Mouse (Mus musculus) gastrocnemius, postnatal 25 days (tissue): Measurements from ENCODE around the gene Creb3l2. TPM values are rescaled to one million over a fixed set of nuclear protein-coding genes. Genes with fewer than 3 reads are reported as not detected.
A peak's percentile ranks its signal among the peaks of the same experiment; 100 is the strongest.

ENCODE experiments used
- DNase-seq: peaks from one replicate; pipeline ENCODE4 v3.0.0; 2022
- total RNA-seq, 2 experiments: library from RNA; stranded (reverse); gene quantifications; 1 replicate in 1 of 2; 2 replicates in 1 of 2; pipeline ENCODE4 v1.2.3; 2021

Gene Creb3l2
- total RNA-seq, 2 experiments from 2014 or later = 10.6 to 11.9 TPM

DNA sequence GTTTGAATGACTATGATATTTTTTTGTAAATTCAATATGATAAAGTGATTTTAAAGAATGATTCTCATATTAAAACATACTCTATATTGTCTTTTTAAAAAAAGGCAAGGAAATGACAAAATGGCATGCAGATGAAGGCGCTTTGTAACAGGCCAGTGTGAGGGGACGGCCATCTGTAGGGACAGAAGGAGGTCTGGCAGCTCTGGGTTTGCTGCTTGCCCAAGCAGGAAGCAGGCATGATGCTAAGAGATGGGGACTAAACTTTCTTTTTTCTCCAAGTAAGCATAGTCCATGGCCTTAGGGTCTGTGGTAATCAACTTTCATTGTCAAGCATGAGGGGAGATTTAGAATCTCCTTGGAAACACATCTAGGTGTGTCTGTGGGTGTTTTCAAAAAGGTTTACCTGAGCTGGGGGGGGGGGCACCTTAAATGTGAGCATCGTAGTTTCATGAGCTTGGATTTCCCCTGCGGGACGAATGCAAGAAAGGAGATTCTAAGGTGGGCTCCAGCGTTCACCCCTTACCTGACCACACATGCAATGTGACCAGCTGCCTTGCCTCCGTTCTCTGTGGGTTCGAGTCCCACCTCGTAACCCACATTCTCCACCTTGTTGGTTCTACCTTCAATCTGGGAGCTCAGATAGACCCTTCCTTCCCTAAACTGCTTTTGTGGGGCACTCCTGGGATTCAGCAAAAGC, 115.9 kb downstream of the Creb3l2 start:
- no peak for DNase-seq

DNA sequence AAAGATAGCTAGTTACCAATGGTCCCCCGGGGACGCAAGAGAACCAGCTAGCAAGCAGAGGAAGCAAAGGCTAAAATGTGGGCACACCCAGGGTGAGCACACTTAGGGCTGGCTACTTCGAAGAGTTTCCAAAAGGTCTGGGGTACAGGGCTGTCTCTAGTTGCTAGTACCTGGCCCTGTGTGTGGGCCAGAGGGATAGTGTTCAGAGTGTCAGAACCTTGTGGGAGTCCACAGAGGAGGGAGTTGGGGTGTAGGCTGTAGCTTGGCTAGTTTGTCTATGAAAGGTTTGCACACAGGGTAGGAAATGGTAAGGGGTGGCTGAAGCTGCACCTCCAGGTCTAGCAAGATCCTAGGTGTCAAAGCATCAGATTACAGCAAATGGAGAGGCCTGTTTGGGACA, 116.9 kb downstream of the Creb3l2 start:
- no peak for DNase-seq

- no peak for DNase-seq
These were observed 119.3 kb downstream of the Creb3l2 start for GRCm38 (mm10) chr6:37322641-37323040.

GRCm38 (mm10) chr6:37322088-37322487, 119.9 kb downstream of the Creb3l2 start:
- DNase-seq = no peak

DNA sequence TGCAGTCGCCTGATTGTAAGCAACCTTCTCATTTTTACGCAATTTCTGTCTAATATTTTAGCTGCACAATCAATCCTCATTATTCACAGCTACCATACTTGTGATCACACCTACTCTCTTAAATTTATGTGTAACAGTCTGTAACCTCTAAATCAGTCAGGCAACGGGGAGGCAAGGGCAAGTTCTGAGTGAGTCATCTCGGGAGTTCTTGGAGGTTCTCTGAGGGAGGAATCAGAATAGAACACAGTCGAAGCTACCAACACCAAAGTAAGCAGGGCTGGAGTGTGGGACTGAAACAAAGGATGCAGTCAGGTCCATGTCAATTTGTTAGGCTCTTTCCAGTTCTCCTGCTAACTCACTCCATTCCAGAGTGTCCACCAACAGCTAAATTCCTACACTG, 124.0 kb downstream of the Creb3l2 start:
- no peak for DNase-seq

DNA sequence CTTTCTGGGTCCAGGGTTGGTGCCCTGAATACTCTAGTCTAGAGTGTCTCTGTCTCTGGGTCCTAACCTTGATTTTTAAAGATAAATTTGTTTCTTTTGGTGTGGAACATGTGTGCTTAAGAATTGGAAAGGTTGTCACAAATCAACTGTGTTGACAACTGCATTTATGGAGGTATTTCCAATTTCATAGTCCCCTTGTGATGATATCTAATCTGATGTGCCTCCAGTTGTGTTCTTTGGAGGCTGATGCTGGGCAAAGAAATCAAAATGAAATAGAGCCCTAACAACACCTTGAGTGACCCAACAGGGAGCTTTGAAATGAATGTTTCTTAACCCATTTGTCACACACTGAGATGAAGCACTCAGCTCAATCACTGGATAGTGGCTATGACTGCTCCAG, 126.5 kb downstream of the Creb3l2 start:
- DNase-seq = no peak

DNA sequence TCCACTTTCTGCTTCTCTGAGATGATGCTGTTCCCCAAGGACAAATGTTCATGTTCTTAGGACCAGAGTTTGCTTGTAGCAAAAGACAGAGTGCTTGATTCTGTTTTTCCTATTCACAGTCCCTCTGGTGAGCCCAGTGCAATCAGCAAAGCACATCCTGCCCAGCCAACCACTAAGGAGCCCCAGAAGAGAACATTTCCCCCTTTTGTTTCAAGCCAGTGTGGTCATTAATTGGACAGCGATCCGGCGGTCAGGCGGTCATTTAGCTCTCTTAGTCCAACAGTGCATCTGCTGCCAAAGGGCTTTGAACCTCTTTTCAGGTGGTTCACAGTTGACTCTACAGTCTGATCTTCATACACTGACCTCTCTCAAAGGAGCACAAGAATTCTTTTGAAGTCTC, 131.3 kb downstream of the Creb3l2 start:
- DNase-seq = peak; percentile 56

GRCm38 (mm10) chr6:37306616-37307015, 135.3 kb downstream of the Creb3l2 start:
- no peak for DNase-seq

DNA sequence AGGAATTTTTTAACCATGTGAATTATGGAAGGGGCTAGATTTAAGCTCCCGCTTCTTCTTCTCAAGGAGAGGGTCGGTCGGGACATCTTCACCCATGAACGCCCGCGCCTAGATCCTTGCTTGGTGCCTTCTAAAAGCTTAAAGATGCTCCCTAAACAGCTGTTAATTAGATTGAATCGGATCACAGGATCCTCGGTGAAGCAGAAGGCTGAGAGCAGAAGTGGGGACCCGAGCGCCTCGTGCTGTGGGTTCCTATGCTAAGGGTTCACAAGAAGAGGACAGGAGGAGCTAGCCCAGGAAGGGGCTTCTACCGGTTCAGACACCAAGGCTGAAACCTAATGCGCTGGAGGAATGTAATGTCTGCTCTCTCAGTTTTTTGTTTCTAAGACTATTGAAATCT, 141.5 kb downstream of the Creb3l2 start:
- DNase-seq = no peak

DNA sequence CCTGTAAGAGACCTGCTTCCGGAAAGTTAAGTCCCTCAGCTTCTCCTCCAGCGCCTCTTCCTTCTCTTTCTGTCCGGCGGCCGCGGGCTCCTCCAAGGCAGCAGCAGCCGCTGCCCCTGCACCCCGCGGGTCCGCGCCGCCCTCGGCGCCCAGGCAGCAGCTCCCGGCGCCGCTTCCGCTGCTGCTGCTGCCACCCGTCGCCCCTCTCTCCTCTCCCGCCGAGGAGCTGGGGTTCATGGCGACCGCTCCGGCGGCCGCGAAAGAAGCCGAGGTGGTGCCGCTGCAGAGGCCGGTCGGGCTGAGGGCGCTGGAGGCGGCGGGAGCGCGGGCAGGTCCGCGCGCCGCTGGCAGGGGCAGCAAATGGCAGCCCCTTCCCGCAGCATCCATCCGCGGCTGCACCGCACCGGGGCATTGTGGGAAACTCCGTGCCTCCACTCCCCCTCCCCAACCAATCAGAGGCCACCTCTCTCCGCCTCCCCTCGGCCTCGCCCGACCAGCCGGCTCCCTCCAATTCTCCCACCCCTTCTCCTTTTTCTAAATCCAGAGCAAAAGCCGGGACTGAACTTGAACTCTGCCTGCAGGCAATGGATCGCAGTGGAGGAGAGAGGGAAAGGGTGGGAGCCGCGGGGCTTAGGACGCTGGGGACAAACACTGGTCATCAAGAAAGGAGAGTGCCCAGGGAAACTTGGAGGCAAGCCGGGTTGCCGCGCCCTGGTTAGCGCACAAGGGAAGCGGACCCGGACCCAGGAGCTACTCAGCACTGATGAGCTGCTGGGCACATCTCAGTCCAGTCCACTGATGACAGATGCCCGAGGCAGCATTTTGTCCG, 142.2 kb downstream of the Creb3l2 start, which contains the start of gene Dgki:
Gene Dgki, minus strand, starts transcription at position 623 of the 829 bp plus-strand sequence.
- DNase-seq = peak; percentile 12

DNA sequence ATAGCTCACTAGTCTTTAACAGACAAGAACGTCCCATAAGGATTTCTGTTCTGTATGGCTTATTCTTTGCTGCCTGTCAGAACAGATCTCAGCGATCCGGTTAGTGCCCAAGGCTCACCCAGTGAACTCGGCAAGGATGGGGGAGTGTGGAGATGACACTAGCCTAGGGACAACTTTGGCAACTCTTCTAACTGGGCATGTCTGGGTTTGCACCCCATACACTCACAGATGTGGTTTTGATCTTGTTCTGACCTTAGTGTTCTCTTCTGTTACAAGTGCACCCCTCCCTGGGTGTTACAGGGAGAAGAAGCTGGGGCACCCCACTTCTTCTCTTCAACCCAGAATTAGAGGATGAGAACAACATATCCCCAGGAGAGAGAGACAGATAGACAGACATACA, 143.0 kb downstream of the Creb3l2 start:
- no peak for DNase-seq

DNA sequence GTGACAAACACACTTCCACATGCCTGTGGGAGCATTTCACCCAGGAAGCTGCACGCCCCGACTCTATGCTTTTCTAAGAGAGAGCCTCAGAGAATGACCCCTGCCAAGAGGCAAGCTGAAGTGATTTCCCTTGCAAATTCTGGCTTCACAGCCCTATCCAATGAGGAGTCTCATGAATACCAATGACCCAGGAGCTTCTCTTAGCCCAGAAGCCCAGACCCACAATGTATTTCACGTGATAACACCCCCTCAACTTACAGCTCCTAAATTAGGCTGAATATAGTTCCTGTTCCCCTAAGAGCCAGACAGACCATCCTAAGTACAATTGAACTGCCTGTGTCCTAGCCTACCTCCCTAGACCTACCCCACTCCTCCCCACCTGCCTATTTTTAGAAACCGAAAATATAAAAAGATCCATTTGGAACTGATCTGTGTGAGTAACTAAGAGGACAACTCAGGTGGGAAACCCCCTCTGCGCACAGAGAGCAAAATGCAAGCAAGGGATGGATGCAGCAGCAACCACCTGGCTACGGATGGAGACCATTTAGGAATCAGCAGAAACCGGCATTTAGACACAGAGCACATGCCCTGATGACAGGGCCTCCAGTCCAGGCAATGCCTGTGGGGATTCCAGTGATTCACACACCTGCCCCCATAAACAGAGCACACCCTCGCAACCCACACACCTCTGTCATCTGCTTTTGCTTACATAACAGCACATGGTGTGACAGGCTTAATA, 144.0 kb downstream of the Creb3l2 start:
- DNase-seq = no peak

GRCm38 (mm10) chr6:37292068-37292467, 149.9 kb downstream of the Creb3l2 start:
- no peak for DNase-seq

DNA sequence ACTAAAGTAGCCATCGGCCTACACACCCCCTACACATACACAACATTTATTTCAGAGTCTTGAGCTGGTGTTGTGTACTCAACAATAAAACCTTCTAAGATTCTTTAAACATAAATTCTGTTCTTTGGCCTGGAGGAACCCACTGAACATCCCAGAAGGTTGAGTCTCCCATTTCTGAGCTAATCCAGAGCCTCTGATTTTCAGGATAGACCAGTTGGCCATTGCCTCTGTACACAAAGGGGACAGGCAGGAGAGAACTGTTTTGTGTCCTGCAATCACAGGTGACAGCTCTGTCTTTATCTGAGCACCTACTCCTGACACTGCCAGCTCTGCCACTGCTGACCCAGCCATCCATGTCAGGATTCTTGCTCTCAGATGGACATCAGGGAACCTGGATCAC, 150.8 kb downstream of the Creb3l2 start:
- no peak for DNase-seq

DNA sequence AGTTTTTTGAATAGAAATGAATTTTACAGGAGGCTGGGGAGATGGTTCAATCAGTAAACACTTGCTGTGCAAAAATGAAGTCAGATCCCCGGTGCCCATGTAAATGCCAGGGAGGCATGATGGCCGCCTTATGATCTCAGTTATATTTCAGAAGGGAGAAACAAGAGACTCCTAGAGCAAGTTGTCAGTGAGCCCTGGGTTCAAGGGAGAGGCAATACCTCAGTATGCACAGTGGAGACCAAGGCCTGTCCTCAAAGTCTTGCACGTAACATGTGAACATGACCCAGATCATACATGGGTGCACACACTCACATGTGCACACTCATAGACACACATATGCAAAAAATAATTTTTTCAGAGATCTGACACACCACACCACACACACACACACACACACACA, 151.3 kb downstream of the Creb3l2 start:
- no peak for DNase-seq

DNA sequence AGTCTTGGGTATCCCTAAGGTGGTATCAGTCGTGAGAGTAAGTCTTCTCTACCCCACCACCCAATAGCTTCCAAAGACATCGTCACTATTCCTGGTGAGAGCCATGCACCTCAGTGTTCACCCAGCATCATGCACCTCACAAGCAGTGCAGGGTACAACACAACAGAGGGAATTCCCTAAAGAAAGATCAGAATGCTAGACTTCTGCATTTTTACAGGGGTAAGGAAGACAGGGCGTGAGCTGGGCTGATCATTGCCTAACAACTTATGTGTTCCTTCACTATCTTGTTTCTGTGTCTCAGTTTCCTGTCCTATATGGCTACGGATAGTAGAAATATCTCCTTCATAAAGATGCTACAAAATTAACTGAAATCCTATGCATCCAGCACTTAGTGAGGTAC, 155.8 kb downstream of the Creb3l2 start:
- DNase-seq = no peak

- no peak for DNase-seq
These were observed 157.1 kb downstream of the Creb3l2 start for GRCm38 (mm10) chr6:37284879-37285278.

DNA sequence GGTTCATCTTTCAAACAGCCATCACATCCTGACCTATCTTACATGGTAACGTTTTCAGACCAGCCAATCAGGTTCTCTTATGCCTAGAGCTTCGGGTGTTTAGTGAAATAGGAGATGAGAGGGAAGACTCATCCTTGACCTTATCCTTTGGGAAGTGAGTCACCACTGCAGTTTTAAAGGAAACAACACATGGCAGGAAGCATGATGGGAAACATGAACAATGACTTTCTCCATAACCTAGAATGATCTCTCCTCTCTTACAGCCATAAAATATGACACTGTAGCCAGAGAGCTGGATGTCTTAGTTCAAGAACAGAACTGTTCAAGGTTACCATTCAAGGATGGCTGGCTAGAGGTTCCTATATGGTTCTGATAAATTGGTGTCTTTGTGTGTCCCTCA, 158.6 kb downstream of the Creb3l2 start:
- no peak for DNase-seq

- no peak for DNase-seq
These were observed 159.3 kb downstream of the Creb3l2 start for GRCm38 (mm10) chr6:37282659-37283058.
